Mouse (Mus musculus) layer of hippocampus, adult 8-10 months (tissue): ENCODE results near the gene Omt2b. TPM values are rescaled to one million over a fixed set of nuclear protein-coding genes. Genes with fewer than 3 reads are reported as not detected.
"Not testable (repeated sequence)": the region's sequence is repeated elsewhere in the genome, so short reads cannot be mapped to it uniquely, and the experiment has no call there.

ENCODE experiments used
- DNase-seq, 2 experiments: peaks; one replicate each; pipeline ENCODE4 v3.0.0; 2022; ENCODE audit warnings: low spot score in 2 of 2
- total RNA-seq, 4 experiments: library from RNA; stranded (reverse); gene quantifications; 2 replicates each; pipeline ENCODE4 v1.2.4; 2022

The Omt2b gene
- total RNA-seq, 4 experiments from 2014 or later: not detected

GRCm38 (mm10) chr9:78351504-78352220 lies 24.3 kb downstream of the Omt2b start:
- DNase-seq: no peak

GRCm38 (mm10) chr9:78354665-78355578 lies 27.5 kb downstream of the Omt2b start:
- DNase-seq: no peak

- DNase-seq: no peak
Observed at GRCm38 (mm10) chr9:78355611-78356010, 28.2 kb downstream of the Omt2b start, which contains the start of gene Gsta2. Gene Gsta2 (minus strand): TSS chr9:78355788.

GRCm38 (mm10) chr9:78358053-78358452 lies 30.7 kb downstream of the Omt2b start:
- peak in 1 of 2 experiments; percentile 37 for DNase-seq

- no peak for DNase-seq
Observed at GRCm38 (mm10) chr9:78359750-78360483, 32.5 kb downstream of the Omt2b start.

GRCm38 (mm10) chr9:78360484-78360872 lies 33.1 kb downstream of the Omt2b start:
- DNase-seq: no peak

- DNase-seq: no peak
Observed at GRCm38 (mm10) chr9:78363374-78363773, 36.0 kb downstream of the Omt2b start.

GRCm38 (mm10) chr9:78364701-78365100 lies 37.3 kb downstream of the Omt2b start:
- DNase-seq: no peak

GRCm38 (mm10) chr9:78365850-78366544 lies 38.6 kb downstream of the Omt2b start:
- no peak for DNase-seq

GRCm38 (mm10) chr9:78367959-78368358 lies 40.6 kb downstream of the Omt2b start, which contains the start of gene Dppa5a:
Gene Dppa5a (minus strand): TSS chr9:78368177.
- not testable (repeated sequence) for DNase-seq

- no peak for DNase-seq
Observed at GRCm38 (mm10) chr9:78368671-78369293, 41.4 kb downstream of the Omt2b start.

GRCm38 (mm10) chr9:78369349-78369748 lies 42.0 kb downstream of the Omt2b start:
- no peak for DNase-seq

GRCm38 (mm10) chr9:78369786-78370185 lies 42.4 kb downstream of the Omt2b start:
- DNase-seq: no peak

GRCm38 (mm10) chr9:78371441-78371840 lies 44.1 kb downstream of the Omt2b start:
- DNase-seq: no peak

GRCm38 (mm10) chr9:78372827-78373504 lies 45.6 kb downstream of the Omt2b start:
- no peak for DNase-seq

- DNase-seq: no peak
Observed at GRCm38 (mm10) chr9:78374397-78374796, 47.0 kb downstream of the Omt2b start.

GRCm38 (mm10) chr9:78374885-78375389 lies 47.5 kb downstream of the Omt2b start:
- no peak for DNase-seq

- no peak for DNase-seq
Observed at GRCm38 (mm10) chr9:78375486-78375885, 48.1 kb downstream of the Omt2b start.

GRCm38 (mm10) chr9:78377546-78377945 lies 50.2 kb downstream of the Omt2b start:
- no peak for DNase-seq
